Mouse (Mus musculus) olfactory bulb, adult 2 months (tissue): ENCODE measurements around the gene Braf. TPM values are rescaled to one million over a fixed set of nuclear protein-coding genes. Genes with fewer than 3 reads are reported as not detected.

Experiments
- H3K27ac ChIP-seq: fragments of 200-500 bp; 2 replicates; pipeline ENCODE4 v1.5.1; 2012; ENCODE audit warnings: low read depth, low read length; ENCODE audit not compliant: insufficient read depth
- H3K4me1 ChIP-seq: fragments of 200-500 bp; 2 replicates; pipeline ENCODE4 v1.6.1; 2012; ENCODE audit warnings: low read length; ENCODE audit not compliant: control insufficient read depth, insufficient read depth
- H3K4me3 ChIP-seq: fragments of 200-500 bp; 2 replicates; pipeline ENCODE4 v1.5.1; 2012; ENCODE audit warnings: mild to moderate bottlenecking, low read depth, low read length, moderate library complexity; ENCODE audit not compliant: insufficient read depth
- CTCF ChIP-seq: fragments of 200-500 bp; IDR thresholded peaks from 2 replicates; pipeline ENCODE4 v1.5.1; 2012; ENCODE audit warnings: low read depth, mild to moderate bottlenecking, low read length, moderate library complexity; ENCODE audit not compliant: insufficient read depth
- POLR2A ChIP-seq: fragments of 200-500 bp; IDR thresholded peaks from 2 replicates; pipeline ENCODE4 v1.6.1; 2012; ENCODE audit warnings: mild to moderate bottlenecking, low read depth, low read length, moderate library complexity; ENCODE audit not compliant: insufficient read depth
- WGBS: fragments of 180-500 bp; shearing (Covaris S2); methylation state at CpG from one replicate; pipeline ENCODE4 v1.1.7; 2018; 5-methylcytosine and 5-hydroxymethylcytosine counted together
- polyA plus RNA-seq: library from polyadenylated mRNA; stranded (reverse); fragments of >200 nt; gene quantifications from 2 replicates; pipeline ENCODE4 v1.2.4, GENCODE M21; 2012; ENCODE audit warnings: low replicate concordance; ENCODE audit not compliant: missing spikeins, insufficient read depth, insufficient read length

The Braf gene
- polyA plus RNA-seq, 1 experiment: not detected

DNA sequence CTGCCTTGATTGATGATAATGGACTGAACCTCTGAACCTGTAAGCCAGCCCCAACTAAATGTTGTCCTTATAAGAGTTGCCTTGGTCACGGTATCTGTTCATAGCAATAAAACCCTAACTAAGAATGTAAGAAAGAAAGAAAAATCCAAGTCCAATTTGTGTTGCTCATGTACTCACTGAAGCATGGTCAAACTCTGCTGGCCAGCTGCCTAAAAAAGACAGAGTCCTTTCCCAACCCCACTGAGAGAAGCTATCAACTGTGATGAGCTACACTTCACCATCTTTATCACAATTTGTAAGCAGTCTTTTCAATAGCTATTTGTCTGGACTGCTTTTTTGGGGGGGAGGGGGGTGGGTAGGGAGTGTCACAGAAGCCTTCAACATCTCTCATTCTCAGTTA is 47.0 kb downstream of the Braf start:
- Histone ChIP-seq H3K27ac (no peak overlapping the region), H3K4me3 (no peak overlapping the region), H3K4me1 (peaks cover 3% of the 10 kb centered on the region; the same call in 1 of the 2 replicates)
- TF ChIP-seq POLR2A (no peak), CTCF (no peak)
- WGBS: 77% methylated on average over 1 of the region's 1 CpGs

DNA sequence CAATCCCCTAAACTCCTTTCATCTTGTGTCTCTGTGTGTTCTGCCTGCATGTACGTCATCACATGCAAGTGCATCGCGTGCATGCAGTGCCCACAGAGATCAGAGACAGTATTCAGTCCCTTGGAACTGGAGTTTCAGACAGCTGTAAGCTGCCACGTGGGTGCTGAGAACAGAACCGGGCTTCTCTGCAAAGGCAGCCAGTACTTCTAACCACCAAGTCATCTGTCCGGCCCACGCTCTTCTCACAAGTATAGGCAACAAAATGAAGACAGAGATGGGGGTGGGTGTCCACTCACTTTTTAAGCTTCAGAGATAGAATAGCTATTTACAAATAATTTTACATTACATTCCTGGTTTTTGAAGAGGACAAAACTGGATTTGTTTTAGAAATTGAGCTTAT is 50.2 kb downstream of the Braf start:
- TF ChIP-seq CTCF (no peak), POLR2A (no peak)
- Histone ChIP-seq H3K4me3 (no peak overlapping the region), H3K4me1 (no peaks in the 10 kb centered on the region), H3K27ac (no peak overlapping the region)
- WGBS: 80% methylated on average over 7 of the region's 7 CpGs

DNA sequence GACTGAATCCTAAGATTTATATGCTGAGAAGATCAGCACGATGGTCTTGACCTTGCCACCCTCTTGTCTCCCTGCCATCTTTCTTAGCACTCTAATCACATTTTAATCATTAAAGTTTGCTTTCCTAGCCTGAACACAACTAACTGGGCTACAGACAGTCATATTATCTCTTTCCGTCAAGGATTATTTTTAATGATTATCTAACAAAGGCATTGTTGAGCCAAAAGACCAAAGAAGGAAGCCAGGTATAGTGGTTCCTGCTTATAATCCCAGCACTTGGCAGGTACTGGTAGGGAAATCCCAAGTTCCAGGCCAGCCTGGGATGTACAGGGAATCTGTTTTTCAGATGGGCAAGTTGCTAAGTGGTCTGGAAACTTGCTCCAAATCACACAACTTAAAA is 114.0 kb downstream of the Braf start:
- TF ChIP-seq CTCF (no peak), POLR2A (no peak)
- Histone ChIP-seq H3K27ac (no peak overlapping the region), H3K4me3 (no peak overlapping the region), H3K4me1 (peaks cover 2% of the 10 kb centered on the region; the same call in 1 of the 2 replicates)
- WGBS: 82% methylated on average over 2 of the region's 2 CpGs

DNA sequence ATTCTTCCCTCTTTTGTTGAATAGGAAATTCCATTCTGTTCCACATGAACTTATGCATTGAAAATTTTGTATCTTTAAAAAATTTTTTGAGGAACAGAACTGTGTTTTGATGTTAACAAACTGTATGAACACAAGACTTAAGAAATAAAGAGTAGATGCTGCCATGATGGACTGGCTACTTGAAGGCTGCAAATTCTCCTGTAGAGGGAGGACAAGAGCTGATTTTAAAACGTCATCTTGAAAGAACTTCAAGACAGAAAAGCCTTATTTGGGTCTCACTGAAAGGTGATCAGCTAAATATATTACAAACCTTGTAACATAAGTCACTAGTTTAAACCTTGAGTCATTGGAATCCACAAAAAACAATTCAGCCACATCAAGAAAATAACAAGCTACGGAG is 115.1 kb downstream of the Braf start:
- Histone ChIP-seq H3K27ac (no peak overlapping the region), H3K4me1 (peaks cover 2% of the 10 kb centered on the region; the same call in 1 of the 2 replicates), H3K4me3 (no peak overlapping the region)
- 51% methylated on average over 2 of the region's 2 CpGs for WGBS
- TF ChIP-seq POLR2A: no peak
- TF ChIP-seq CTCF: no peak

DNA sequence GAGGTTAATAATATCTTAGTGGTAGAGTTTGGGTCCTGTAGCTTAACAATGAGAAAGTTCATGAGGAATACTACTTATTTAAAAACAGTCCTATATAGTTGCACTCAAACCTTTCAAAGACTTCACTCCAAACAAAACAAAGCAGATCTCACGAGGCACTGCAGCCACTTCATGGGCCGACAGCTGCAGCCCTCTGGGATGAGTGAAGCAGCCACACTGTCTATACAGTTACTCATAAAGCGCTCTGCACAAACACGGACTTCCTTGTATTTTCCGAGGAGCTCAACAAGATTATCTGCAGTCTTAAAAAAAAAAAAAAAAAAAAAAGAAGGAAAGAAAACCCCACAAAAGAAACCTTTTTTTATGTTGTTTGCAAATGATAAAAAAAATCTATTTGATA is 117.9 kb downstream of the Braf start:
- H3K27ac ChIP-seq: no peak overlapping the region
- TF ChIP-seq CTCF (no peak), POLR2A (no peak)
- H3K4me1 ChIP-seq: peaks cover 2% of the 10 kb centered on the region; the same call in 1 of the 2 replicates
- no peak overlapping the region for H3K4me3 ChIP-seq
- WGBS: 78% methylated on average over 5 of the region's 5 CpGs

DNA sequence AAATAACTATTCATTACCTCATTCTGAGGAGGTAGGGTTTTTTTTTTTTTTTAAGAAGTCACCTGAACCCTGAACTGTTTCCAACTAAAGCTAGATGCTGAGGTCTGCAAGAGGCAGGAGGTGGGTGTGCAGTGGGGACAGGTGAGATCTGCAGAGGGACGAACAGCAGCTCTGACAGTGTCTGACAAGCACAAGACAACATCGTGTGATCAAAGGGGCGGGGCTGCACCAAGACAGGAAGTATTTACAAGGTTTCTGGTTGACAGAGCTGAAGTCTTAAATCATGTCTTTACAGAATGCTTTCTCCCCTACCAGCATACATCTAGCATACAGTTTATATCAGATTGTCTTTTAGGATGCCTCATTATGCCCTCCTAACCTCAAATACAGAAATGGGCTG is 118.4 kb downstream of the Braf start:
- H3K4me1 ChIP-seq: peaks cover 2% of the 10 kb centered on the region; the same call in 1 of the 2 replicates
- no peak overlapping the region for H3K4me3 ChIP-seq
- no peak overlapping the region for H3K27ac ChIP-seq
- WGBS: 72% methylated on average over 3 of the region's 3 CpGs
- TF ChIP-seq POLR2A (no peak), CTCF (no peak)

DNA sequence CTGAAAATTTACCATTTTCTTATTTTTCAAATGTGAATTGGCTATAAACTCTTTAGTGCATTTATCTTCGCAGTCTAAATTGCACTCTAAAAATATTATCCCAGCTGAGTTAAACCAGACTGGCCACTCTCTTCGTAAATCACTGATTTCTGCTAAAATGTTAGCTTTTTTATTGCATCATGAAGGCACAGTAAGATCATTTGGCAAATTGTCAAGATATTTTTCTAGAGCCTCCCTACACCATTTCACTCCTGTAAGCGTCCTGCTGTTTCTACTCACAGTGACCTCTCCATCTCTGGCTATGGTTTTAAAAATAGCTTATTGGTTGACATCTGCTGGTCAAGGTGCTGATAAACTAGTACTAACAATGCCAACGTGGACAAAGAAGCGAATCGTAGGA is 119.2 kb downstream of the Braf start:
- no peak for TF ChIP-seq CTCF
- TF ChIP-seq POLR2A: no peak
- H3K4me1 ChIP-seq: peaks cover 2% of the 10 kb centered on the region; the same call in 1 of the 2 replicates
- WGBS: 87% methylated on average over 6 of the region's 6 CpGs
- H3K27ac ChIP-seq: no peak overlapping the region
- no peak overlapping the region for H3K4me3 ChIP-seq

DNA sequence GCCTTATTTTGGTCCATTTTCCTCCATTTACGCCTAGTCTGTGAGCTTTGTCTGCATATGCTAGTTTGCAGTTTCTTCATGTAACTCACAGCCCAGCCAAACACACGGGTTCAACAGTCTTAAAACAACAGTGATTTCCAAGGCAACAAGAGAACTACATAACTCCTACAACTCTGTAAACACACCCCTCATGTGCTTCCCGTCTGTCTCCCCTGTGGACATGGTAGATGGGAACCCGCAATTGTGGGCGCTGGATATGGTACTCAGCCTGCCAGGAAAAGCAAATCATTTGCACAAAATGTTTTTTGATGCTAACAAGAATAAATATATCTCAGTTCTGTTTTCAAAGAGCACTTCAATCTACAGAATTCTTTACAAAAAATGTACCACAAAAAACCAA is 120.7 kb downstream of the Braf start:
- Histone ChIP-seq H3K4me1 (peaks cover 2% of the 10 kb centered on the region; the same call in 1 of the 2 replicates), H3K4me3 (no peak overlapping the region), H3K27ac (no peak overlapping the region)
- no peak for TF ChIP-seq POLR2A
- no peak for TF ChIP-seq CTCF
- WGBS: 70% methylated on average over 5 of the region's 5 CpGs

DNA sequence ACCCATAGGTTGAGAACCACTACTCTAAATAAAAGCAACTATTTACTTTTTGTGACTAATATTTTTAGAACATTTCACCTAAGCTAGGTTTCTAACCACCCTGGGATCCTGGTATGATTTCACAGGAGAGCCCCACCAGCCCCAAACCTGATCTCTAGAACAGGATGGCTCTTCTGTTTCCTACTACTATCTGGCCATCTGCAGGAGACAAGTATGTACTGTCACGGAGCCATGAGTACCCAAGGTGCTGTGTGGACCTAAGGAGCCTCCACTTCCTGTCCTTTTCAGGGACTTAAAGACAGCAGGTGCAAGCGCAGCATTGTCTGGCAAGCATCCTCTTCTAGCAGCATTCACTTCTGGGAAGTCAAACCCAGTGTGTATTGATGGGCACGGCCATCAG is 123.4 kb downstream of the Braf start:
- no peak overlapping the region for H3K4me3 ChIP-seq
- no peak overlapping the region for H3K27ac ChIP-seq
- TF ChIP-seq CTCF (no peak), POLR2A (no peak)
- H3K4me1 ChIP-seq: no peaks in the 10 kb centered on the region
- 91% methylated on average over 3 of the region's 3 CpGs for WGBS

DNA sequence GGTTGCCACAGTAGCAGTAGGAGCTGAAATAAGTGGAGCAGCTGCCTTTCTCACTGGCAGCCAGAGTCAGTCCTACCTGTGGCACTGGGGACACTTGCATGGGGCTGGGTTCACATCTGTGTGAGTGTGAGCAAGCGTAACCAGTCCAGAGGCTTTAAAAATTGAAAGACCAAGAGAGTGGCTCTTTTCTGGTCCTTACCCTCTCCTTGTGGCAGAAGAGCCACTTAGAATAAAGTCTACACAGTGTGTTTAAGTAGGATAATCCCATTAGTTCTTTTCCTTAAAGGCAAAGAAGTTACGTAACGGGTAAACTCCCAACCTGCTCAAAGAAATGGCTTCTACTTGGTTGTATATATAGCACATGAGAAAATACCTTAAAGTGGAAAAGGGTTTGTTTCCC is 124.4 kb downstream of the Braf start:
- Histone ChIP-seq H3K4me3 (no peak overlapping the region), H3K4me1 (no peaks in the 10 kb centered on the region), H3K27ac (no peak overlapping the region)
- WGBS: 94% methylated on average over 3 of the region's 3 CpGs
- TF ChIP-seq POLR2A (no peak), CTCF (no peak)
